Mouse (Mus musculus) MEL (cell line): Measurements from ENCODE around the gene Ccdc175.

ENCODE experiments used
- BHLHE40 ChIP-seq: IDR thresholded peaks from 2 replicates; pipeline ENCODE4 v1.6.1; 2012; ENCODE audit warnings: low read depth, mild to moderate bottlenecking, inconsistent platforms, low read length, improper control_type of control experiment, borderline replicate concordance
- CTCF ChIP-seq, 3 experiments: IDR thresholded peaks in 2 of 3; conservative IDR thresholded peaks in 1 of 3; 2 replicates each; pipeline ENCODE4 v1.5.1; 2011 to 2012; ENCODE audit warnings: low read length in 3 of 3, low read depth in 2 of 3, mild to moderate bottlenecking in 2 of 3, improper control_type of control experiment in 1 of 3, inconsistent platforms in 1 of 3, mixed read lengths in 1 of 3, moderate library complexity in 1 of 3; ENCODE audit not compliant: control insufficient read depth in 1 of 3, insufficient read depth in 1 of 3, poor library complexity in 1 of 3, severe bottlenecking in 1 of 3
- GATA1 ChIP-seq: IDR thresholded peaks from 2 replicates; pipeline ENCODE4 v1.6.1; 2011; ENCODE audit warnings: low read depth, low read length, improper control_type of control experiment
- MAFK ChIP-seq: IDR thresholded peaks from 2 replicates; pipeline ENCODE4 v1.6.1; 2011; ENCODE audit warnings: low read depth, mild to moderate bottlenecking, low read length, improper control_type of control experiment, borderline replicate concordance
- MAX ChIP-seq: IDR thresholded peaks from 2 replicates; pipeline ENCODE4 v1.6.1; 2011; ENCODE audit warnings: low read length, improper control_type of control experiment
- MYC ChIP-seq: IDR thresholded peaks from 2 replicates; pipeline ENCODE4 v1.6.1; 2011; ENCODE audit warnings: low read depth, mild to moderate bottlenecking, low read length, improper control_type of control experiment, moderate library complexity
- POLR2A ChIP-seq, 2 experiments: IDR thresholded peaks; 2 replicates each; pipeline ENCODE4 v1.6.1; 2011 to 2012; ENCODE audit warnings: low read length in 2 of 2, mild to moderate bottlenecking in 2 of 2, control low read depth in 1 of 2, improper control_type of control experiment in 1 of 2, low read depth in 1 of 2, moderate library complexity in 1 of 2; ENCODE audit not compliant: control insufficient read depth in 1 of 2, insufficient read depth in 1 of 2, poor library complexity in 1 of 2
- POLR2AphosphoS2 ChIP-seq: IDR thresholded peaks from 2 replicates; pipeline ENCODE4 v1.6.1; 2011; ENCODE audit warnings: low read length, improper control_type of control experiment
- RAD21 ChIP-seq: IDR thresholded peaks from 2 replicates; pipeline ENCODE4 v1.6.1; 2011; ENCODE audit warnings: mild to moderate bottlenecking, low read depth, low read length, improper control_type of control experiment
- SIN3A ChIP-seq: IDR thresholded peaks from 2 replicates; pipeline ENCODE4 v1.6.1; 2012; ENCODE audit warnings: low read length, improper control_type of control experiment, inconsistent platforms
- USF2 ChIP-seq, 2 experiments: IDR thresholded peaks; 2 replicates each; pipeline ENCODE4 v1.6.1; 2011 to 2012; ENCODE audit warnings: improper control_type of control experiment in 2 of 2, low read length in 2 of 2, borderline replicate concordance in 1 of 2, inconsistent platforms in 1 of 2, low read depth in 1 of 2, mild to moderate bottlenecking in 1 of 2; ENCODE audit not compliant: insufficient read depth in 1 of 2
- ZC3H11A ChIP-seq: IDR thresholded peaks from 2 replicates; pipeline ENCODE4 v1.6.1; 2012; ENCODE audit warnings: low read depth, mild to moderate bottlenecking, inconsistent platforms, low read length, improper control_type of control experiment
- ZNF384 ChIP-seq: IDR thresholded peaks from 2 replicates; pipeline ENCODE4 v1.6.1; 2012; ENCODE audit warnings: low read depth, mild to moderate bottlenecking, inconsistent platforms, low read length, improper control_type of control experiment

- no peak for TF ChIP-seq ZNF384
- no peak for TF ChIP-seq POLR2A (IDR thresholded peaks at IDR 0.05; ENCODE audit: control insufficient read depth in 1 of 2, insufficient read depth in 1 of 2, low read depth in 1 of 2, low read length in 2 of 2, poor library complexity in 1 of 2)
- TF ChIP-seq CTCF (IDR thresholded peaks at IDR 0.05 in 2 of 3, conservative IDR thresholded peaks at IDR 0.05 in 1 of 3; ENCODE audit: control insufficient read depth in 1 of 3, insufficient read depth in 1 of 3, low read depth in 2 of 3, low read length in 3 of 3, poor library complexity in 1 of 3, severe bottlenecking in 1 of 3) = no peak
- TF ChIP-seq MAX = no peak
- TF ChIP-seq POLR2AphosphoS2 = no peak
- no peak for TF ChIP-seq ZC3H11A
- TF ChIP-seq GATA1 = no peak
- TF ChIP-seq MYC = no peak
- TF ChIP-seq SIN3A = no peak
- TF ChIP-seq BHLHE40 = no peak
- no peak for TF ChIP-seq MAFK
- TF ChIP-seq USF2 (IDR thresholded peaks at IDR 0.05; ENCODE audit: borderline replicate concordance in 1 of 2, insufficient read depth in 1 of 2, low read depth in 1 of 2, low read length in 2 of 2) = no peak
- no peak for TF ChIP-seq RAD21
These were observed 102.5 kb downstream of the Ccdc175 start for GRCm38 (mm10) chr12:72082370-72082769.
